ENCODE assay signal across 8 mouse cellular contexts in the genomic region with DNA sequence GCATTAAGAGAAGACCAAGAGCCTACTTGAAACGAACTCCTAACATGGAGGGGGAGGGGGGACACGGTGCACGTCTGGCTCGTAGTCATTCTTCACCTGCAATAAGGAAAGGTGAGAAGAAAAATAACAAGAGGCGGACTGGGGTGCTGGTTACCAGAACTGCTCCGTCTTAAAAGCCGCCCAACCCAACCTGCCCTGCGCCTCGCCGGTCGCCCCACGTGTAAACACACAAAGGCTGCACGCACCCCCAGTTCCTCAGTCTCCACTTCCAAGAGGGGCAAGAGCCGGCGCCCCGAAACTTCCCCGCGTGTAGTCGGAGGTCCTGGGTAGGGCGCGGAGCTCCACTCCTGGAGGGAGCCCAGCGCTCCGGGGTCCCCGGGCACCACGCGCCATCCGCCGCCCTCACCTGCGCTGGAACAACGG. TPM values are rescaled to one million over a fixed set of nuclear protein-coding genes. Genes with fewer than 3 reads are reported as not detected.
DNase-seq lines count a peak whose midpoint lies in the region; ATAC-seq and TF ChIP-seq lines count a peak whose summit lies in the region.

No protein-coding gene starts in this region.

- peaks cover 70% of the 10 kb centered on the region for H3K79me2 ChIP-seq in C2C12 (ENCODE audit: control insufficient read depth, insufficient read depth)

- no peak for DNase-seq in heart, postnatal 4 days
- no peak for DNase-seq in adrenal gland, adult 8-10 months
- DNase-seq in cerebellum, postnatal 25 days, result no peak
- no peak for DNase-seq in urinary bladder, postnatal 10 days (ENCODE audit: low spot score)

- H3K79me3 ChIP-seq in C2C12 (ENCODE audit: low read depth), result peaks cover 63% of the 10 kb centered on the region

- TF ChIP-seq POLR2A in embryonic fibroblast, embryonic 13.5 days (IDR thresholded peaks at IDR 0.05; ENCODE audit: low read depth, low read length), result no peak

- ATAC-seq in heart, embryonic 13.5 days (ENCODE audit: extremely low read depth, insufficient number of reproducible peaks, low FRiP score, low TSS enrichment), result peak; percentile 4; the same call in 1 of the 2 replicates
- no peak; the same call in none of the 2 replicates for ATAC-seq in liver, embryonic 12.5 days

- peaks cover 31% of the 10 kb centered on the region for H3K4me1 ChIP-seq in heart, embryonic 13.5 days
- H3K4me1 ChIP-seq in embryonic fibroblast, embryonic 13.5 days (ENCODE audit: control insufficient read depth, insufficient read depth, low read length), result no peaks in the 10 kb centered on the region; the same call in none of the 2 replicates
- H3K4me1 ChIP-seq in liver, embryonic 12.5 days, result peaks cover 40% of the 10 kb centered on the region

- 0% methylated on average over 28 of the region's 30 CpGs for WGBS in heart, embryonic 13.5 days
- WGBS in liver, embryonic 12.5 days (ENCODE audit: insufficient replicate concordance), result 0% methylated on average over 30 of the region's 30 CpGs

- H3K36me3 ChIP-seq in heart, embryonic 13.5 days, result peaks cover 17% of the 10 kb centered on the region
- peaks cover 33% of the 10 kb centered on the region for H3K36me3 ChIP-seq in C2C12 (ENCODE audit: control insufficient read depth, insufficient read depth)
- peaks cover 12% of the 10 kb centered on the region for H3K36me3 ChIP-seq in liver, embryonic 12.5 days

- H3K4me3 ChIP-seq in heart, embryonic 13.5 days, result peak overlapping the region; percentile 92
- H3K4me3 ChIP-seq in C2C12 (ENCODE audit: insufficient read depth, poor library complexity, severe bottlenecking), result peak overlapping the region; percentile 95
- peak overlapping the region; percentile 76 for H3K4me3 ChIP-seq in embryonic fibroblast, embryonic 13.5 days (ENCODE audit: insufficient read depth, low read length)
- peak overlapping the region; percentile 93 for H3K4me3 ChIP-seq in liver, embryonic 12.5 days

- H3K27ac ChIP-seq in heart, embryonic 13.5 days (replicated peaks), result peak overlapping the region; percentile 95
- no peak overlapping the region; the same call in 1 of the 2 replicates for H3K27ac ChIP-seq in embryonic fibroblast, embryonic 13.5 days (ENCODE audit: insufficient read depth, low read length)
- peak overlapping the region; percentile 92 for H3K27ac ChIP-seq in liver, embryonic 12.5 days

- H3K9ac ChIP-seq in heart, embryonic 13.5 days, result peak overlapping the region; percentile 89
- H3K9ac ChIP-seq in liver, embryonic 12.5 days, result peak overlapping the region; percentile 92

- no peaks in the 10 kb centered on the region for H3K9me3 ChIP-seq in heart, embryonic 13.5 days
- H3K9me3 ChIP-seq in liver, embryonic 12.5 days (replicated peaks), result no peaks in the 10 kb centered on the region

- no peak for TF ChIP-seq CTCF in C2C12 (IDR thresholded peaks at IDR 0.05; ENCODE audit: control insufficient read depth, insufficient read depth, insufficient read length)
- no peak for TF ChIP-seq CTCF in embryonic fibroblast, embryonic 13.5 days (IDR thresholded peaks at IDR 0.05; ENCODE audit: borderline replicate concordance, insufficient read depth, low read length)

- no peaks in the 10 kb centered on the region for H3K27me3 ChIP-seq in heart, embryonic 13.5 days (replicated peaks)
- H3K27me3 ChIP-seq in C2C12 (ENCODE audit: control insufficient read depth, insufficient read depth, insufficient read length), result no peaks in the 10 kb centered on the region
- no peaks in the 10 kb centered on the region for H3K27me3 ChIP-seq in liver, embryonic 12.5 days (replicated peaks)

- peak overlapping the region; percentile 87 for H3K4me2 ChIP-seq in heart, embryonic 13.5 days
- peak overlapping the region; percentile 92 for H3K4me2 ChIP-seq in liver, embryonic 12.5 days

- peak overlapping the region; percentile 59 for H3ac ChIP-seq in C2C12 (ENCODE audit: control insufficient read depth, insufficient read length, low read depth)

TF ChIP-seq in C2C12, 6 proteins besides CTCF, POLR2A, EP300 and RAD21:
- TF ChIP-seq CEBPB (IDR thresholded peaks at IDR 0.05; ENCODE audit: low read depth) (no peak), MAX (IDR thresholded peaks at IDR 0.05) (no peak), MYOD1 (IDR thresholded peaks at IDR 0.05; ENCODE audit: control insufficient read depth, insufficient read length, low read depth) (no peak), MYOG (IDR thresholded peaks at IDR 0.05; ENCODE audit: control insufficient read depth, extremely low read depth, insufficient read length) (no peak), USF1 (IDR thresholded peaks at IDR 0.05; ENCODE audit: low read depth) (no peak), FOSL1 (IDR thresholded peaks at IDR 0.05; ENCODE audit: insufficient read depth, low read length, poor library complexity, severe bottlenecking) (no peak)

RNA-seq across cellular contexts. Expression of a gene that starts 1.9 kb away (rescaled TPM):
- polyA plus RNA-seq in heart, embryonic 13.5 days (2015; fragmentation: Nextera tagmentation; extraction: Ambion mirVana), result 65.0 and 79.9 TPM in 2 replicates
- 10 to 100 TPM; 21.8 to 21.9 TPM for total RNA-seq in heart, postnatal 4 days (2021)
- polyA plus RNA-seq in C2C12 (2012; fragmentation: generic; extraction: Trizol), result 22.4 TPM
- polyA plus RNA-seq in embryonic fibroblast, embryonic 13.5 days (2011; ENCODE audit: insufficient read length, low read depth, missing spikeins), result 22.9 and 26.5 TPM in 2 replicates
- polyA plus RNA-seq in liver, embryonic 12.5 days (2016; fragmentation: Nextera tagmentation; extraction: Ambion mirVana), result 44.0 and 45.4 TPM in 2 replicates
- 10 to 100 TPM; 15.5 to 50.0 (median 31.4) TPM for total RNA-seq in adrenal gland, adult 8-10 months (2022)

RNA-seq across cellular contexts. Expression of a gene that starts 48.3 kb away (rescaled TPM):
- 11.6 and 11.7 TPM in 2 replicates for polyA plus RNA-seq in heart, embryonic 13.5 days (2015; fragmentation: Nextera tagmentation; extraction: Ambion mirVana)
- total RNA-seq in heart, postnatal 4 days (2021), result 10 to 100 TPM in 1 of 2 experiments, 1 to 10 TPM in 1; 9.7 to 11.1 TPM
- polyA plus RNA-seq in C2C12 (2012; fragmentation: generic; extraction: Trizol), result 1.8 TPM
- 10.4 and 10.5 TPM in 2 replicates for polyA plus RNA-seq in embryonic fibroblast, embryonic 13.5 days (2011; ENCODE audit: insufficient read length, low read depth, missing spikeins)
- polyA plus RNA-seq in liver, embryonic 12.5 days (2016; fragmentation: Nextera tagmentation; extraction: Ambion mirVana), result 9.7 and 10.8 TPM in 2 replicates
- 10 to 100 TPM; 14.3 to 23.6 (median 16.8) TPM for total RNA-seq in adrenal gland, adult 8-10 months (2022)
